Mouse (Mus musculus) layer of hippocampus, adult 9-10 months (tissue): ENCODE data around the gene Rab3il1.

Experiments
- DNase-seq: peaks from one replicate; pipeline ENCODE4 v3.0.0; 2022; ENCODE audit warnings: low spot score

The Rab3il1 gene

GRCm38 (mm10) chr19:10060783-10061590, 59.5 kb downstream of the Rab3il1 start:
- DNase-seq, result no peak

GRCm38 (mm10) chr19:10061624-10062023, 60.2 kb downstream of the Rab3il1 start:
- DNase-seq, result no peak

- no peak for DNase-seq
Measured at GRCm38 (mm10) chr19:10062292-10062691, 60.8 kb downstream of the Rab3il1 start.

DNA sequence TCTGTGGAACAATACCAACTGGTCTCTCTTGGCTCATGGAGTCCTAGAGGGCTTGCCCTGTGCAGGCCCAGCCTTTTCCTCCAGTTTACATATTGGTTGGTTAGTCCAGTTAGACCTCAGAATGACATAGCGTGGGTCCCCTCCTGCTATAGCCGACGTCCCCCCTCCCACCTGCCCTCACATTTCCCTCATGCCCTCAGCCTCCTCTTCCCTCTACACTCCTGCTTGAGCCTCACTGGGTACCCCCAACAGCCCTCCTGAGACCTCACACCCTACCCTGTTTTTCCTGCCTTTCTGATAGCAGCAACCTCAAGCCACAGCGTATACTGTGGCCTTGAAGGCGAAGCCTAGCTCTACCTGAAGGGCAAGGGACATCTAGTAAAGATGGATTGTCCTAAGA, 61.4 kb downstream of the Rab3il1 start:
- DNase-seq, result no peak

- no peak for DNase-seq
Measured at GRCm38 (mm10) chr19:10064173-10065012, 62.9 kb downstream of the Rab3il1 start.

GRCm38 (mm10) chr19:10065465-10066188, 64.2 kb downstream of the Rab3il1 start:
- DNase-seq, result no peak

- no peak for DNase-seq
Measured at GRCm38 (mm10) chr19:10066189-10066500, 64.7 kb downstream of the Rab3il1 start.

- no peak for DNase-seq
Measured at GRCm38 (mm10) chr19:10066502-10066901, 65.0 kb downstream of the Rab3il1 start.

GRCm38 (mm10) chr19:10067701-10068100, 66.2 kb downstream of the Rab3il1 start:
- no peak for DNase-seq

DNA sequence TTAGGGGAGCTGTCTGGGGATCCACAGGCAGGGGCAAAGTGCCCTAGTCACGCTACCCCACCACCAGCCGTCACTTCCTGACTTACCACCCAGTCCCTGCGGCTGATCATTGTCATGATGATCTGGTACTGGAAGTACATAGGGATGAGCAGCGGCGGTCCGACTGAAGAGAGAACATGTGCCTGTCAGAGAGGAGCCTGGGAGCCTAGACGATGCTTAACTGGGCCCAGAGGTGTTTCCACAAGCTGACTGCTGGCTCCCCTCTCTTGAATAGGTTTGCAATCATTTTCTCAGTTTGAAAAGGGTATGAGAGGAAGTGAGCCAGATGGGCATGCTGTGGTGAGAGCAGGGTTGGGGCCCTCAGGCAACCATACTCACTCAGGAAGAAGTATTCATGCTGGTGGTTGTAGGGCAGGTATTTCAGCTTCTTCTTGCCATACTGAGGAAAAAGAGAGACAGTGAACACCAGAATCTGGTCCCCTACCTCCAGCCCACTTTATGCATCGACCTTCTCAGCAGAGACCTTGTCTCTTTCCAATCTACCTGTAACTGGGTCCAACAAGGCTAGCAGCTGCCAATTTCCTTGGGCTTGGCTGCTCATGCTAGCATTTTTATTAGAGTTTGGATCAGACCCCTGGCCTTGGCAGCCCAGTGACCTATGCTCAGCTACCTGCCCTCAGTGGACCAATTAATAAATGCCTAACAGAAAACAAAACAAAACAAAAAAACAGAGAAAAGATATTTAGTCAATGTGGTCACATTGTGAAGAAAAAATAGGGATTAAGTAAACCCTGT, 68.9 kb downstream of the Rab3il1 start:
- no peak for DNase-seq

- DNase-seq, result no peak
Measured at GRCm38 (mm10) chr19:10071166-10071565, 69.7 kb downstream of the Rab3il1 start.

GRCm38 (mm10) chr19:10071892-10072291, 70.4 kb downstream of the Rab3il1 start:
- no peak for DNase-seq

DNA sequence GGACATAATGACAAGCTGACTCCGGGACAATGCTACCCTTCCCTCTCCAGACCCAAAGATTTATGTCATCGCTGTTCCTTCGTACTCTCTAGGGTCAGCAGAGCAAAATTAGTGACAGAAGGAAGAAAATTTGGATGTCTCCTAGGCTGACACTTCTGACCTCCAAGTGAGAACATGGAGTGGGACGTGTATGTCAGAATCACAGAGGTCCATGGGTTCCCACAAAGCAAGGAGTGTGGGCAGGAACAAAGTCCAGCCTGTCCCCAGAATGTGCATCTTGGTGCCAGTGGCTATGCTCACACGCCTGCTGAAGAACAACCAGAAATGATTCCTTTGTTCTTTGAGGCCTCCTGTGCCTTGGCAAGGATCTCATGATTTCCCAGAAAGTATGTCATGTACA, 71.7 kb downstream of the Rab3il1 start:
- no peak for DNase-seq

GRCm38 (mm10) chr19:10078392-10078791, 76.9 kb downstream of the Rab3il1 start:
- no peak for DNase-seq

DNA sequence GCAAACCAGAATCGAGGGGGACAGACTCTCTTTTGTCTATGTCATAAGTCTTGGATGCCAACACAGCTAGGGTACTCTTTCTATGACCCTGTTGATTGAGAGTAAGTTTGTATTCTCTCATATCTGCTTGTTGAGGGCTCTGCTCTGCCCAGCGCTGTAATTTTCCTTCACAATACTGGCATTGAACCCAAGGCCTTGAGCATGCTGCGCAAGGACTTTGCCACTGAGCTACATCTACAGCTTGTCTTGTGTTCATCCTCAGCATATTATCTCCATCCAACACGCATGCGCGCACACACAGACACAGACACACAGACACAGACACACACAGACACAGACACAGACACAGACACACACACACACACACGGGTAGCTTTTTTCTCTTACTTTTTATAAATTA, 78.9 kb downstream of the Rab3il1 start:
- no peak for DNase-seq

GRCm38 (mm10) chr19:10082105-10082504, 80.6 kb downstream of the Rab3il1 start:
- DNase-seq, result no peak

- DNase-seq, result no peak
Measured at GRCm38 (mm10) chr19:10085454-10085853, 84.0 kb downstream of the Rab3il1 start.

- DNase-seq, result no peak
Measured at GRCm38 (mm10) chr19:10086976-10087375, 85.5 kb downstream of the Rab3il1 start.
